Mouse (Mus musculus) liver, adult 2 months (tissue): ENCODE measurements at regions not wholly inside any gene's neighbourhood (a gene's known extent, or its start where the extent isn't known, plus 50 kb on each side); places are given as distances from the start of the nearest gene placed in this dataset.

ENCODE experiments used
- CTCF ChIP-seq: fragments of 200-500 bp; IDR thresholded peaks from 2 replicates; pipeline ENCODE4 v1.5.1; 2011; ENCODE audit warnings: low read depth, low read length, control low read depth
- POLR2A ChIP-seq: fragments of 200-500 bp; IDR thresholded peaks from 2 replicates; pipeline ENCODE4 v1.6.1; 2011; ENCODE audit warnings: low read length, control low read depth; ENCODE audit not compliant: insufficient read depth; ENCODE audit errors: extremely low read depth

- TF ChIP-seq POLR2A (no peak), CTCF (no peak)
These were observed 101.3 kb downstream of the Tpra1 start for GRCm38 (mm10) chr6:89003197-89003923.
